Mouse (Mus musculus) WW6 (cell line): ENCODE data around the gene Adarb2.

ENCODE experiments used
- DNase-seq: peaks from one replicate; pipeline ENCODE4 v3.0.0-alpha.2; 2013; ENCODE audit warnings: low read depth, low spot score

The Adarb2 gene

DNA sequence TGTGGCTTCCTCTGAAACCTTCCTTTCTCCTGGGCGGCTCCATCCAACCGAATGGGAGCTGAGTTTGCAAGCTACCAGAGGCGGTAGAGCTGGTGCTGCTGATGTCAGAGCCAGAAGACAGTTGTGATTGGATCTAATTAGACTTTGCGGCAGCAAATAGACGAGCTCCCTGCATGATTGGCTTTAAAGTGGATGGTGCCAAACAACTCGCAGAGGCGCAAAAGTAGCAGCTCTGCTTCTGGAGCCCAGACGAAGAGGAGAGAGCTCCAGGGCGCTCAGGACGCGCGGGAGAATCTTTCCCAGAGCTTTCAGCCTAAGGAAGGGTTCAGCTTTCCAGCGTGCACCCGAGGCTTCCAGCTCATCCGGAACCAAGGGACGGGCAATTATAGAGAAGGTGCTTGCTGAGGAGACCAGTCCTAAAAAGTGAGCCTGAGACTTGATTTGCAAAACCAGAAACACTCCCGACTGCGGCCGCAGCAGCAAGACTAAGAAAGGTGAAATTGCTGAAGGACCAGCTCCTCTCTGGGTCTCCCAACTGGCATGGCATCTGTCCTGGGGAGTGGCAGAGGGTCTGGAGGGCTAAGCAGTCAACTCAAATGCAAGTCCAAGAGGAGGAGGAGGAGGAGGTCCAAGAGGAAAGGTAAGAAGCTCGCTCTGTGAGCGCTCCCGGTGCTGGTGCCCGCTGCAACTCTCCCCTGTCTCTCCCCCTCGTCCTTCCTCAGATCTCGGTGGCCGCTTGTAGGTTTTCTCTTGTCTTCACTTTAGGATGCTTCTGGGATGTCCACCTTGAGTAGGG lies at the start of gene Adarb2:
Gene Adarb2, plus strand, starts transcription at position 186 of the 796 bp plus-strand sequence.
- DNase-seq = no peak

DNA sequence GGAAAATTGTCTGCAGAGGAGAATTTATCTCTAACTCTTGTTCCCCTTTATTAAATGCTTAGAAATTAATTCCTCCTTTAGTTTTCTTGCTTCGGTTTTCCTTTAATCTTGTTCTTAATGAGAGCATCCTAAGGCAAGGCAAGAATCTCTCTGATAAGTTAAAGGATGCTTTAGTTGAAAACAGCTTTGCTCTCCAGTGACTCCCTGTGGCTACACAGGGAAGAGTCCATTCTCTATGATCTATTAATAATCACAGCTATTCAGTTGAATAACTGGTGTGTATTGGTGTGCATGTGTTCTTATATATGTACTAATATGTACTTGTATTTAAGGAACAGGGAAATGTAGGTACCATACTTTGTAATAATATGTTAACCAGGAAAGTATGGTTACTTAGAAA lies 28.9 kb upstream of the Adarb2 start:
- no peak for DNase-seq

DNA sequence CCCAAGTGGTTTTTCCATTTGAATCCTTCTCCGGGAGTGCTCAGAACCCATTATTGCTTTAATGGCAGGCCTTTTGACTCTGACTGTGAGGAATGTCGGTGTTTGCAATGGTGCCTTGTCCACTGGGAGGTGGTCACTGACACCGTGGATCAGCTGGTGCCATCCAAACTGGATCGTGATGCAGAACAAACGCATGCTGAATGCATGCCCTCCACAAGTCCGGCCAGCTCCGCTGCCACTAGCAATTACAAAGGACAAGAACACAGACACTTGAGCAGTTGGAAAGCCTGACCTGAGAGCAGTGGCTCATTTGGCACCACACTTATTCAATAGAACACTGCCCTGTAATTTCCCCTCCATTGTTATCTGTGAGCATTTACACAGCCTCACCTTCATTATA lies 10.7 kb upstream of the Adarb2 start:
- no peak for DNase-seq

DNA sequence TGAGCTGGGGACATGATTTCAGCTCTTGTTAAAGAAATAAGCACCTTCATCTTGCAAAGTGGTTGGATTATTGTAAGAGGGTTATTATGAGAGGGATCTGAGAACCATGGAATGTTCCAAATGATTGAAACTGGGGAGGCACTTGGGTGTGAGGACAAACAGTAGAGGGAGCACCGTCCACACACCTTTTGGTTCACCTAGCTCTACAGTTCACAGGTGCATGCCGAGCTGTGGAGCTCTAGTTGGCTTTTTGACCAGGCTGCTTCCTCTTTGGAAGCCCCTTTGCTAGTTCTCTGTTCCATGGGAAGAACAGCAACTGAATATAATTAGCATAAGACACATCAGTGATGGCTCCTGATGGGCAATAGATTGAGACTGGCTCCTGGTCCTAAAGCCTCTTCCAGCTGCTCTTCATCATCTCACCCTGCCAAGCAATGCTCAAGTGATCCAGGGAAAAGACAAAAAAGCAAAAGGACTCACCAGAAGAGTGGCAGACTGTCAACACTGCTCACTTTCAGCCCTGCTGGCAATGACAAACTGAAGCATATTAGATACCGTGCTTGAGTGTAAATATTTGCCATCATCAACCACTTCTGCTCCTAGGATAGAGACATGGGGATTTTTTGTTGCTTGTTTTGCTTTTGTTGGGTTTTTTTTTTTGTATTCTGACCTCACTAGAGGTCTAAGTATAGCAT lies 3.3 kb upstream of the Adarb2 start:
- DNase-seq = no peak

DNA sequence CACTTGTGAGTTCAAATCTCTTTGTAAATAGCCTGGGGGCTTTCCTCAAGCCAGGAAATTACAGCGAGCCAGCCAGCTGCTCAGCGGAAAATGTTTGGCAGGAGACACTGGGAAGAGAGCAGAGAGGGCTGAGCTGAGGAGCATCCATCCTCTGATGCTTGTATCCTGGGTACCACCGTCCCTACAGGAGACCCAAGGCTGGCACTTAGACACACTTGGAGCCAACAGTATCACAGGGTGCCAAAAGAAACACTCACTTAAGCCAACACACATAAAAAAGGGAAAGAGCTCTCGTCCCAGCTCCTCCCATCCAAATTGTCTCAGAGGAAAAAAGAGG lies 779 bp downstream of the Adarb2 start:
- DNase-seq = no peak

DNA sequence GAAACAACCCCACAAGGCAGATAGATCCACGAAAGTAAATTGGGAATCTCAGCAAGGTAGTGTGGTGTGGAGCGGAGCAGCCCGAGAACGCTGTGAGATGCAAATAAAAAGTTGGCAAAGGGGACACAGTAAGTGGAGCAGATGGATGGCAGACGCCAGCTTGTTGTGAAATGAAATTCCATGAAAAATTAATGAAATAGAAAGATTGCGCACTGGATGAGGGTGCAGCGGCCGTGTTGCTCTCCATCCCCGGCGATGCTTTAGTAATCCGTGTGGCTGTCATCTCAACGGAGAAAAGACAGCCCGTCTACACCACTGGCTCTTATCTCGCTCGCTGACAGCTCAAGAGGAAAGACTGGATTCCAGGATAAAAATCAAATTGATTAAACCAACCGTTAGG lies 4.7 kb downstream of the Adarb2 start:
- DNase-seq = no peak

DNA sequence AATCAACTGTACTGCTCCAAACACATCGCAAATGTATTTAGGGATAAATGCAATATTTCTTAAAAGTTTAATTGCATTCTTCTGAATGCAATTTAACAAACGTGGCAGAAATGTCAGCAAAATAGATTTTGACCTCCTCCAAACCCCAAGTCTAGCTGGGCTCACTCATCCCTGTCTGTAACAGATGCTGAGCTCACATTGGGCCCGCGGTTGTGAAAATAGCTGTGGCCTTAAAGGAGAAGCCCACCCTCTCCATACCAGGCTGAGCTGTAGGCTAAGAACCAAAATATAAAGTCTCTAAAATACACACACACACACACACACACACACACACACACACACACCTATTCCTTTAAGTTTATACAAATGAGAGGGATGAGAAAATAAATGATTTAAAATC lies 8.1 kb downstream of the Adarb2 start:
- DNase-seq = no peak

DNA sequence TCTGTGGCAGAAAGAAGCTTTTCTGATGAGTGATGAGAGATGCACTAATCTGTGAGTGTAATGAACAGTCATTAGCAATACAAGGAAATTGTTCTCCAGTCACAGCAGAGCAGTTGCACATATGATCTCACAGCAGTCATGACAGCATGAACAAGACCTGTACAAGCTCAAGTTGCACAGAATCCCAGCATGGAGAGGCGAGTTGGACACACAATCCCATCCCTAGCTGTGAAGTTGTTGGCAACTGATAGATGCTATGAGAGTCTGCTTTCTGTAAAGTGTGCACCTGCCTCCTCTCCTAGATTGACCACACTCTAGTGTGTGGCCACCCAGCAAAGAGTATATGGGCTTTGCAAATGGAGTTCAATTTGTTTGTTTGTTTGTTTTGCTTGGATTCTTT lies 36.2 kb downstream of the Adarb2 start:
- no peak for DNase-seq

DNA sequence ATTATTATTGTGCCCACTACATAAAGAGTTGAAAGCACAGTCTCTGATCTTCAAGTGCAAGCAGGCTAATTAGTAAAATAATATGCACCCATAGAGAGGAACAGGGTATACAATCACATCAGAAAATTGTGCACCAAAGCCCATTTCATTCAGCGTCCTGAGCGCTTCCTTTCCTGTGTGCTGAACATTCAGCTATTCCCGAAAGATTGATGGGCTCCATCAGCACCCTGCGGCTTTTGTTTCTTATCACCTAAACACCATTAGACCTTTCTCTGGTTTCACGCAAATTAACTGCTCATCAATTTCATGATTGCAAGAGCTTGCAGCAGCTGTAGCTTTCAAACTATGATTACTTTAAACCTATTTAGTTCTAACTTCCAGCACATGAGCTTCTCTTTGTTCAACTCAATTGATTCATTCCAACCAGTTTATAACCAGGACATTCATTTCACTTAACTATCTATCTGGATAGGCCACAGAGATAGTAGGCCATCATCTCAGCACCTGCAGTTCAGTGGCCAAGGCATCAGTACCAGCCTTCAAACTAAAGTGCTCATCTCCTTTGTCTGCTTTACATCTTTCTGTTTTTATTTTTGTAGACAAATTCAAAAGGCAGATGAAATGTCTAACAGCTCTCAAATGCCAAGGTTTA lies 45.5 kb downstream of the Adarb2 start:
- no peak for DNase-seq

DNA sequence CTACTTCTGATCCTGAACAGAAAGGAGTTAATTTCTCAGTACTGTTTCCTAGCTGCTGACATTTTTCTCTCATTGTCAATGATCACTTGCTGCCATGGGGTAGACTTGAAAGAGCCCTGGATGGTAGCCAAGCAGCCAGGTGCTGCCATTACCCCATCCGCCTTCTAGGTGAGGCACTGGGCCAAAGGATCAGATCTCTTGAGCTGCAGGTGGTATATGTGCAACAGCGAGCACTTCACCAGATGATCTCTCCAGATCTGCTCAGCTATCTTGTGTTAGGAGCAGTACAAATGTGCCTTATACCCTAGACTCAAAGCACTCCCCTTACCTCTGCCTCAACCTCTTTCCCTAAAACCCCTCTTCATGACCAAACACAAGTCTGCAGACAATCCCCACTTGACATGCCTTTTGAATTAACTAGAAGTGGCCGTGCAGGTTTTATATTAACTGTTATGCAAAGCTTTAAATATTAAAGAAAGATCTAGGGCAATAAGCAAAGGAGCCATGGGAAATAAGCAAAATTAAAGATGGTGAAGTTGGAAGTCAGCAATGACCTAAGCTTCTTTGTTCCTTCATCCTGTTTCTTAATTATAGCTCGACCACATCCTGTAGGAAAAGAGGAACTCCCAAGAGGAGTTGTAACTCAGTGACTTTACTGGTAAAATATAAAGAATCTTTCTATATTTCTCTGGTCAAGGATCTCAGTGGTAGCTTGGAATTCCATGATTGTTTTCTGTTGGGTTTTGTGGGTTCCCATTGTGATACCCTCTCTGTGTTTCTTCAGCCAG lies 69.7 kb downstream of the Adarb2 start:
- DNase-seq = no peak

DNA sequence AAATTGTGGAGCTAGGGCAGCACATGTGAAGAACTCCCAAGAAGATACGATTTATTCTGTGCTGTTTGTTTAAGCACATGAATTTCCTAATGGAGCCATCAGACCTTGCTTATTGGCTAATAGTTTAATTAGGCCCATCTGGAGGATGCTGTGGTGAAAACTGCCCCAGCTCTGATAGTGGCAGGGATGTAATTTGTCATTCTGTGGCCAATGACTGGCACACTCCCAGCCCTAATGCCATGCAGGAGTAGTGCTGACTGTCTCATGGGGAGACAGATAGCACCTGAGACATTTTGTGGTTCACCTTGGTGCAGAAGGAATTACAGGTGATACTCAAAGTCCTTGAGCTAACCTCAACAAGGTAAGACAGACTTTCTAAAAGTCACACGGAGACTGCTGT lies 80.5 kb downstream of the Adarb2 start:
- no peak for DNase-seq

DNA sequence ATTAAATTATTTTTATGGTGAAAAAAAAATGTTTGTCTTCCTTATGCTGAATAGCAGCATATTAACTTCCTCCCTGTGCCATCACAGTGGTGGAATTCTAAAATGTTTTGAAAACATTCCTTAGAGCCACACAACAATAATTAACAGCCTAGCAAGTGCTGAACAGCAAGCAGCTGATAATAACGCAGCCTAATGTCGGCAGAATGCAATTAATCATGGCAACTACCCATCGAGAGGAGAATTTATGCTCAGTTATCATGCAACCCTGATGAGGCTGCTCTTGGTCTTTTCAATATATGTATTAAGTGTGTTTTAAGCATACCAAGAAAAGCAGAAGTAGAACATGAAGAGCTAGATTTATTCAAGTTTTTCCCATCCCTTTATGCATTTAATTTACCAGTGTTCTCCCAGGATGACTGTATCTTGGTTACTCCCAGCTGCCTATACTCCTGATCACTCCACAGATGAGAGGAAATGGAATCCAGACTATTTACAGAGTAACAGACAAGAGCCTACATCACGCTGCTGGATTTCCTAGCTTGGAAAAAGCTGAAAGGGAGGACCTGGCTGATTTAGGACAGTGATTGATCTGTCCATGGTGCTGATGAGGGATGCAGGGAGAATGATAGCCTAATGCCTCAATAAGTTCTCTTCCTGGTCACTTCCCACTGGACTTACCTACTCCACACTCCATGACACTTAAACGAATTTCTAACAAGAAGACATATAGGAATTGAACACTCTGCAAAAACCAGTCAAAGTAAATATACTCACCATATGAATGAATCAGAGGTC lies 113.9 kb downstream of the Adarb2 start:
- peak; percentile 9 for DNase-seq

DNA sequence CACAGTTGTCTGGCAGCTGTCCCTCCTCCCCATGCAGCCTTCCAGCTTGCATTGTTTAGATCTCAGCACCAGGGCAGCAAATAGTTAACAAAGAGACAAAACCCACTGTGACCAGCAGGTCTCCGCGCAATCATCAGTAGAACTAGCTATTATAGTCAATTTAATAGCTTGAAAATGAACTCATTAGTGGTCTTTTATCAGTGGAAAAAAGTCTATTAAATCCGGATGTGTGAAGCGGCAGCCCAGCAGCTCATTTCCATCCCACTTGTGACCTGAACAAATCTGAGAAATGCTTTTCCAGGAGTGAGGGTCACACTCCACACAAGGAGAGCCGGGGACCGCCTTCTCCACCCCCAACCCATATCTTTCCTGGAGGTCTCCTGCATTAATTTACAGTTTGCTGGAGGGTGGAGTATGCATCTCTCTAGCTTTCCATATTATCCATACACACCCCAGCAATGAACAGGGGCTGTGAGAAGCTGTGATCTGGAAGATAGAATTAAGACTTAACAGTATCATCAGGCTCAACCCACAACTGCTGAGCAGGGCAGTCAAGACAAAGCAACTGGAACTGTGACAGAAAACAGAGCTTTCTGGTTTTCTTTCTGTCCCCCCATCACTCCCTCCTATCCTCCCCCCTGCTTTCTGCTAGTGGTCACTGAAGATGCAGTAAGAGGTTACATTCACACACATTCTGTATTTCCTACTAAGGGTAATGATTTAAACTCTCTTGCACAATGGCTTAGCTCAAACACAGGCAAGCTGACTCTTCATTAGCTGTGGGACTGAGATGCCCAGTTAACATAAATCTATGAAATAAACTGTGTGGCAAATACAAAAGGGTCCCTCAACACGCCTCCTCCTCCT lies 131.2 kb downstream of the Adarb2 start:
- DNase-seq = no peak

DNA sequence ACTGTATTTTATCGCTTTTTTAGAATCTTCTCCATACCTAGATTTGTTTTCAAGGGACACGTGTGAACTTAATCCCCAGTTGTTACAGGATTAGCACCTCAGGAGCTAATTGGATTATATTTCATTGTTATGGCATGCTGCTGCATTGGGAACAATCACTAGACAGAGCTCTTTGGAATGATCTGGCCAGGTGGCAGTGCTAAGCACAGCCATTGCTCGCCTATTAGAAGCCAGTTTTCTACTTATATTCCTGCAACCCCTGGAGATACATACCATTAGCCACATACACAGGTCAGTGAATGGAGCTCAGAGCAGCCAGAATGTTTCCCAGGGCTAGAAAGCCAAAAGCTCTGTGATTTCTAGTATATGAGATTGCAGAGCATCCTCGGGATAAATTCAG lies 131.9 kb downstream of the Adarb2 start:
- DNase-seq = no peak

DNA sequence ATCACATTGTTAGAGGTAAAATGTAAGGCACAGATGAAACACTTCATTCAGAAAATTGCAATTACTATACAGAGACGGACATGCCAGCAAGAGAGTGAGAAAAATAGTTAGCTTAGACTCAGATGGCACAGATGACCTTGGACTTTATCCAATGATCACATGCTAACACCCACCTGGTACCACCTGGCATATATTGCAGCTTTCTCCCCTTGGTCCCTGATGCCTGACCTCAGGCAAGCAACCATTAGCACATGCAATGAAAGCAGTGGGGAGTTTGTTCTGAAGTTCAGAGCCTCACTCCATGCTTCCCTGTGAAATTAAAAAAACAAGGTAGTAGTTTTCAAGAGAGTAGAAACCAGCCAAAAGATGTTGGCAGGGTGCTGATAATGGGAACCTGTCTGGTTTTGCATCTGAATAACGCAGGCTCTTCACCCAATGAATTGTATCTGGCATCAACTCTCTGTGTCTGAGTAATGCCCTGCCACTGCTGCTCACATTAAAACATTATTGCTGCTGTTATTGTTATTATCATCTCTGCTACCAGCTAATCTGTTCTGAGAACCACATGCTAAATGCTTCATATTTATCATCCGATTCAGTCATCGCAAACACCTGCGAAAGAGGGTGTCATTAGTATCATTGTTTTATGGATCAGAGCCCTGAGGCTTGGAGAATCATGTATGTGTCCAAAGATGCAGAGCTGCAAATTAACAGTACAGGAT lies 138.6 kb downstream of the Adarb2 start:
- DNase-seq = no peak

DNA sequence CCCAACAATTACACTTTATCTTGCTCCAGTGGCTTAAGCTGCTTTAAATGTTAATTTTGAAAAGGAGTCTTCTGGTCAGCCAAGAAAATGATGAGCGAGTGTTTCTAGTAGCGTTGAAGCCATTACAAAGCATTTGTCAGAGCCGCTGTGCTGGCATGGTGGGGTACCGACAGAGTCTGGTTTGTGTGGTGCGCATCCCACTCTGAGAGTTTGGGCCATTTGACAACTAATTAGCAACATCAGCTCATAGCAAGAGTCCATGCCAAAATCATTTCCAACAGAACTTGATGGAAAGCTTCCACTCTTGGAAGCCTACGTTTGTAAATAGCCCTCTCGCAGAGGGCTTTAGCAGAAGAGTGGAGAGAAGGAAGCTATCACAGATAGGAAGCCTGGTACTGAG lies 144.5 kb downstream of the Adarb2 start:
- DNase-seq = no peak

DNA sequence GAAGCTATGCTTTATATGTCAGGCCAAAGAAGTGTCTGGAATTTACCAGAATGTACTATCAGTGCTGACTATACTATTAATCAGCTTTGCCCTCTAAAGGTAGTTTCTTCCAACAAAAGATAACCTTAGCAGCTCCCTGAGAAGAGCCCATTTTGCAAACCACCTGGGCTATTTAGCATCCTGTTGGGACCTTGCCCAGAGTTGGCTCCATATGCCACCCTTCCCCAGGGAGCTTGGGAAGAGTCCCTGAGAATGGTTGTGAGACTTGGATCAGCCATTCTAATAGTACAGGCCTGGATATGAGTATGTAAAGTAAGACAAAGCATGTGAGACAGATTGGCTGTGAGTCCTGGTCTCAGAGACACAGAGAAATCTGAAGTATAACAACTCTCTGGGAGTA lies 149.7 kb downstream of the Adarb2 start:
- no peak for DNase-seq

DNA sequence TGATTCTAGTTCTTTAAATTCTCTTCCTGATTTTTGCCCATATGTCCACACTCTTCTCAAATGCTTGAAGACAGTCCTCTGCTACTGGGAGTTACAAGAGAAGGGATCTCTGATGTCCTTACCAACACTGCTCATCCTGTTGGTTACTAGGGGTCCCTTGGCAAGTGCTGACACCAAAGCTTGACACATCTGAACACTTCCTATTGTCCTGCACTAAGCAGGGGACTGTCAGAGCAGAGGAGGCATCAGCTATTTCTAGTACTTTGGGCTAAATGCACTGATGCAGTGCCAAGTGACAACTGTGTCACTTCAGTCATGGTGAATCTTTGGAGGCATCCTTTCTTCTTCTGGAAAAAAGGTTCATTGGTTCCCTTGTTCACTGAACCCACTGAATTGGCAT lies 150.3 kb downstream of the Adarb2 start:
- no peak for DNase-seq

DNA sequence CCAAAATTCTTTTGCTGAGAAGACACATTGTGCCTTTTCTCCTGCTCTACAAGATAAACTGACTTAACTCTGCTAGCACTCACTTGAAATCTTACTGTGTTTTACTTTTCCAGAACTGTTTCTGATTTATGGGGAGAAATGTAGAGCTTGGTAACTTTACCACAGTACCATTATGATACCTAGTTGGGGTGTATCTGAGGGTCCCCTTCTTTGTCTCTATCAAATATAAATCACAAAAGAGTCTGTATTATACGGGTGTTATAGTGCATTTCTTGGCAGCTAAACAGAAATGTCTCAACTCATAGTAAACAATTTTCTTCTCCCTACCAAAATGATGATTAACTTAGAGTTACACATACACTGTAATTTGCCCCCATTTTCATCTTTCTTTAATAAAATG lies 162.9 kb downstream of the Adarb2 start:
- DNase-seq = no peak

DNA sequence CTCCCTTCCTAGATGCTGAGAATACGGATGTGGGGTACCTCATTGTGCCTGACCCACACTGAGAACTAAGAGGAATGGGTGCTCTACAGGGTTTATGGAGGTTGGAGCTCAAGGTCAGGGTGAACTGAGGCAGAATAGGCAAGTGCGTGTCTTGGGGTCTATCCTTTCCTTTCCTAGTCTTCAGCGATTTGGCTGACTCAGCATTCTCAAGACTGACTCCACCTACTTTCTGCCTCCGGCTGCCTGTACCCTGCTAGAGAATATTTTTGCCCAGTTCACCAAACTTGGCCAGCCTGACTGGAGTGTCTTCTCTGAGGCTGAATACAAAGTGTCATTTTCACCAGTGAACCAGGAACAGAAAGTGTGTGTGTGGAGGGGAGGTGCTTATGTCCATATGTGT lies 163.4 kb downstream of the Adarb2 start:
- no peak for DNase-seq
